Mouse (Mus musculus) midbrain, embryonic 10.5 days (tissue): ENCODE measurements at regions not wholly inside any gene's neighbourhood (a gene's known extent, or its start where the extent isn't known, plus 50 kb on each side); places are given as distances from the start of the nearest gene placed in this dataset.

Experiments used
- DNase-seq: peaks from one replicate; pipeline ENCODE4 v3.0.0-alpha.2; 2017; ENCODE audit warnings: low spot score
- H3K27ac ChIP-seq: fragments of 300-500 bp; sonication (generic); replicated peaks from 2 replicates; pipeline ENCODE4 v1.5.1; 2016; ENCODE audit warnings: mild to moderate bottlenecking
- H3K27me3 ChIP-seq: fragments of 300-500 bp; sonication (generic); 2 replicates; pipeline ENCODE4 v1.6.1; 2016; ENCODE audit warnings: low read depth, mild to moderate bottlenecking; ENCODE audit not compliant: poor library complexity, severe bottlenecking
- H3K36me3 ChIP-seq: fragments of 300-500 bp; sonication (generic); 2 replicates; pipeline ENCODE4 v1.6.1; 2016; ENCODE audit warnings: mild to moderate bottlenecking, moderate library complexity
- H3K4me1 ChIP-seq: fragments of 300-500 bp; sonication (generic); 2 replicates; pipeline ENCODE4 v1.6.1; 2016
- H3K4me3 ChIP-seq: fragments of 300-500 bp; sonication (generic); 2 replicates; pipeline ENCODE4 v1.5.1; 2016; ENCODE audit warnings: mild to moderate bottlenecking, moderate library complexity
- H3K9me3 ChIP-seq: fragments of 300-500 bp; sonication (generic); replicated peaks from 2 replicates; pipeline ENCODE4 v1.6.1; 2016; ENCODE audit warnings: mild to moderate bottlenecking
- WGBS: fragments of 180-500 bp; shearing (Covaris S2); methylation state at CpG from one replicate; pipeline ENCODE4 v1.1.7; 2016; 5-methylcytosine and 5-hydroxymethylcytosine counted together

GRCm38 (mm10) chr5:97205606-97206005, 94.2 kb upstream of the Paqr3 start:
- H3K4me3 ChIP-seq, result no peak overlapping the region
- no peak for DNase-seq
- no peaks in the 10 kb centered on the region for H3K9me3 ChIP-seq
- H3K4me1 ChIP-seq, result peaks cover 19% of the 10 kb centered on the region
- 85% methylated on average over 4 of the region's 4 CpGs for WGBS
- no peak overlapping the region for H3K27ac ChIP-seq
- H3K27me3 ChIP-seq, result no peaks in the 10 kb centered on the region
- H3K36me3 ChIP-seq, result no peaks in the 10 kb centered on the region

GRCm38 (mm10) chr5:97204337-97204736, 92.9 kb upstream of the Paqr3 start:
- 87% methylated on average over 2 of the region's 2 CpGs for WGBS
- no peak for DNase-seq
- Histone ChIP-seq H3K4me3 (no peak overlapping the region), H3K9me3 (no peaks in the 10 kb centered on the region), H3K27me3 (no peaks in the 10 kb centered on the region), H3K4me1 (peaks cover 24% of the 10 kb centered on the region), H3K27ac (no peak overlapping the region), H3K36me3 (no peaks in the 10 kb centered on the region)

- Histone ChIP-seq H3K9me3 (no peaks in the 10 kb centered on the region), H3K4me3 (no peak overlapping the region), H3K4me1 (peaks cover 24% of the 10 kb centered on the region), H3K27ac (no peak overlapping the region), H3K27me3 (no peaks in the 10 kb centered on the region), H3K36me3 (no peaks in the 10 kb centered on the region)
- 100% methylated on average over 1 of the region's 1 CpGs for WGBS
- no peak for DNase-seq
These were observed 92.2 kb upstream of the Paqr3 start for GRCm38 (mm10) chr5:97203646-97204045.

GRCm38 (mm10) chr5:97202557-97202956, 91.2 kb upstream of the Paqr3 start:
- DNase-seq, result no peak
- H3K27ac ChIP-seq, result no peak overlapping the region
- no peak overlapping the region for H3K4me3 ChIP-seq
- H3K27me3 ChIP-seq, result no peaks in the 10 kb centered on the region
- 35% methylated on average over 3 of the region's 3 CpGs for WGBS
- H3K4me1 ChIP-seq, result peaks cover 24% of the 10 kb centered on the region
- H3K36me3 ChIP-seq, result no peaks in the 10 kb centered on the region
- no peaks in the 10 kb centered on the region for H3K9me3 ChIP-seq

GRCm38 (mm10) chr5:97200655-97201054, 89.3 kb upstream of the Paqr3 start:
- Histone ChIP-seq H3K36me3 (no peaks in the 10 kb centered on the region), H3K9me3 (no peaks in the 10 kb centered on the region), H3K27me3 (no peaks in the 10 kb centered on the region), H3K4me3 (no peak overlapping the region), H3K27ac (no peak overlapping the region), H3K4me1 (peaks cover 24% of the 10 kb centered on the region)
- DNase-seq, result no peak
- 47% methylated on average over 4 of the region's 4 CpGs for WGBS

GRCm38 (mm10) chr5:97195281-97195660, 83.9 kb upstream of the Paqr3 start:
- WGBS, result 70% methylated on average over 10 of the region's 10 CpGs
- Histone ChIP-seq H3K27ac (peak overlapping the region; percentile 53; the same call in 1 of the 2 replicates), H3K27me3 (no peaks in the 10 kb centered on the region), H3K9me3 (no peaks in the 10 kb centered on the region), H3K4me1 (peaks cover 15% of the 10 kb centered on the region; the same call in 1 of the 2 replicates), H3K4me3 (no peak overlapping the region), H3K36me3 (no peaks in the 10 kb centered on the region)
- no peak for DNase-seq

GRCm38 (mm10) chr5:97194656-97195280, 83.4 kb upstream of the Paqr3 start:
- peaks cover 13% of the 10 kb centered on the region; the same call in 1 of the 2 replicates for H3K4me1 ChIP-seq
- no peaks in the 10 kb centered on the region for H3K36me3 ChIP-seq
- H3K27ac ChIP-seq, result peak overlapping the region; percentile 53; the same call in 1 of the 2 replicates
- 82% methylated on average over 11 of the region's 11 CpGs for WGBS
- DNase-seq, result no peak
- no peak overlapping the region for H3K4me3 ChIP-seq
- no peaks in the 10 kb centered on the region for H3K9me3 ChIP-seq
- no peaks in the 10 kb centered on the region for H3K27me3 ChIP-seq

GRCm38 (mm10) chr5:97192656-97193055, 81.3 kb upstream of the Paqr3 start:
- WGBS, result 88% methylated on average over 13 of the region's 13 CpGs

GRCm38 (mm10) chr5:97190695-97191094, 79.3 kb upstream of the Paqr3 start:
- Histone ChIP-seq H3K4me3 (no peak overlapping the region), H3K27ac (no peak overlapping the region), H3K4me1 (peaks cover 13% of the 10 kb centered on the region; the same call in 1 of the 2 replicates), H3K27me3 (no peaks in the 10 kb centered on the region), H3K36me3 (no peaks in the 10 kb centered on the region), H3K9me3 (no peaks in the 10 kb centered on the region)
- WGBS, result 78% methylated on average over 3 of the region's 3 CpGs
- no peak for DNase-seq

More at GRCm38 (mm10) chr5:97192656-97193055, 81.3 kb upstream of the Paqr3 start:
- no peaks in the 10 kb centered on the region for H3K9me3 ChIP-seq
- H3K27me3 ChIP-seq, result no peaks in the 10 kb centered on the region
- H3K36me3 ChIP-seq, result no peaks in the 10 kb centered on the region
- no peak overlapping the region for H3K27ac ChIP-seq
- no peak overlapping the region for H3K4me3 ChIP-seq
- peaks cover 13% of the 10 kb centered on the region; the same call in 1 of the 2 replicates for H3K4me1 ChIP-seq
- no peak for DNase-seq

- peaks cover 5% of the 10 kb centered on the region for H3K4me1 ChIP-seq
- H3K36me3 ChIP-seq, result no peaks in the 10 kb centered on the region
- H3K9me3 ChIP-seq, result no peaks in the 10 kb centered on the region
- H3K27ac ChIP-seq, result no peak overlapping the region
- H3K27me3 ChIP-seq, result no peaks in the 10 kb centered on the region
- H3K4me3 ChIP-seq, result no peak overlapping the region
- WGBS, result 81% methylated on average over 9 of the region's 9 CpGs
- no peak for DNase-seq
These were observed 73.1 kb upstream of the Paqr3 start for GRCm38 (mm10) chr5:97184512-97184911.

- DNase-seq, result no peak
- Histone ChIP-seq H3K27me3 (no peaks in the 10 kb centered on the region), H3K4me1 (peaks cover 9% of the 10 kb centered on the region), H3K36me3 (no peaks in the 10 kb centered on the region), H3K27ac (no peak overlapping the region), H3K9me3 (no peaks in the 10 kb centered on the region), H3K4me3 (no peak overlapping the region)
- WGBS, result 66% methylated on average over 1 of the region's 1 CpGs
These were observed 69.9 kb upstream of the Paqr3 start for GRCm38 (mm10) chr5:97181249-97181648.

GRCm38 (mm10) chr5:97174446-97174845, 63.0 kb upstream of the Paqr3 start:
- 89% methylated on average over 8 of the region's 8 CpGs for WGBS

GRCm38 (mm10) chr5:97167401-97168249, 56.2 kb upstream of the Paqr3 start:
- Histone ChIP-seq H3K36me3 (no peaks in the 10 kb centered on the region), H3K4me3 (no peak overlapping the region), H3K27ac (no peak overlapping the region), H3K27me3 (no peaks in the 10 kb centered on the region), H3K9me3 (no peaks in the 10 kb centered on the region), H3K4me1 (peaks cover 3% of the 10 kb centered on the region; the same call in 1 of the 2 replicates)
- 89% methylated on average over 18 of the region's 18 CpGs for WGBS
- no peak for DNase-seq

More at GRCm38 (mm10) chr5:97174446-97174845, 63.0 kb upstream of the Paqr3 start:
- 0 out of 2 replicates have a peak, but pooled peaks cover 4% of the 10 kb centered on the region for H3K4me1 ChIP-seq
- no peaks in the 10 kb centered on the region for H3K9me3 ChIP-seq
- no peak for DNase-seq
- no peak overlapping the region for H3K27ac ChIP-seq
- H3K4me3 ChIP-seq, result no peak overlapping the region
- H3K36me3 ChIP-seq, result no peaks in the 10 kb centered on the region
- no peaks in the 10 kb centered on the region for H3K27me3 ChIP-seq
